Mouse (Mus musculus) neural tube, embryonic 12.5 days (tissue): ENCODE results near the gene Zic2. TPM values are rescaled to one million over a fixed set of nuclear protein-coding genes. Genes with fewer than 3 reads are reported as not detected.
"Not testable (repeated sequence)": the region's sequence is repeated elsewhere in the genome, so short reads cannot be mapped to it uniquely, and the experiment has no call there.

Experiments used
- ATAC-seq: fragments of 200-750 bp; cut with Nextera tagmentation; 2 replicates; pipeline ENCODE4 v1.8.0; 2017; ENCODE audit warnings: low read depth, mild to moderate bottlenecking, moderate TSS enrichment, moderate library complexity; ENCODE audit not compliant: low FRiP score
- H3K27ac ChIP-seq: fragments of 300-500 bp; sonication (generic); 2 replicates; pipeline ENCODE4 v1.5.1; 2016
- H3K27me3 ChIP-seq: fragments of 300-500 bp; sonication (generic); replicated peaks from 2 replicates; pipeline ENCODE4 v1.6.1; 2016; ENCODE audit warnings: mild to moderate bottlenecking
- H3K36me3 ChIP-seq: fragments of 300-500 bp; sonication (generic); 2 replicates; pipeline ENCODE4 v1.6.1; 2016; ENCODE audit warnings: mild to moderate bottlenecking
- H3K4me1 ChIP-seq: fragments of 300-500 bp; sonication (generic); 2 replicates; pipeline ENCODE4 v1.6.1; 2016
- H3K4me2 ChIP-seq: fragments of 300-500 bp; sonication (generic); replicated peaks from 2 replicates; pipeline ENCODE4 v1.6.1; 2016; ENCODE audit warnings: mild to moderate bottlenecking
- H3K4me3 ChIP-seq: fragments of 300-500 bp; sonication (generic); 2 replicates; pipeline ENCODE4 v1.5.1; 2016
- H3K9ac ChIP-seq: fragments of 300-500 bp; sonication (generic); 2 replicates; pipeline ENCODE4 v1.6.1; 2016; ENCODE audit warnings: mild to moderate bottlenecking
- H3K9me3 ChIP-seq: fragments of 300-500 bp; sonication (generic); 2 replicates; pipeline ENCODE4 v1.6.1; 2016; ENCODE audit warnings: mild to moderate bottlenecking
- whole genome bisulfite sequencing: fragments of 180-500 bp; shearing (Covaris S2); methylation state at CpG from one replicate; pipeline ENCODE4 v1.1.7; 2016; 5-methylcytosine and 5-hydroxymethylcytosine counted together
- polyA plus RNA-seq: library from polyadenylated mRNA; unstranded; fragments of >200 nt; fragmentation: Nextera tagmentation; extraction: Ambion mirVana; gene quantifications from 2 replicates; pipeline ENCODE4 v1.2.1, GENCODE M21; 2016

The Zic2 gene
- polyA plus RNA-seq, 1 experiment from 2014 or later, result 11.6 TPM

DNA sequence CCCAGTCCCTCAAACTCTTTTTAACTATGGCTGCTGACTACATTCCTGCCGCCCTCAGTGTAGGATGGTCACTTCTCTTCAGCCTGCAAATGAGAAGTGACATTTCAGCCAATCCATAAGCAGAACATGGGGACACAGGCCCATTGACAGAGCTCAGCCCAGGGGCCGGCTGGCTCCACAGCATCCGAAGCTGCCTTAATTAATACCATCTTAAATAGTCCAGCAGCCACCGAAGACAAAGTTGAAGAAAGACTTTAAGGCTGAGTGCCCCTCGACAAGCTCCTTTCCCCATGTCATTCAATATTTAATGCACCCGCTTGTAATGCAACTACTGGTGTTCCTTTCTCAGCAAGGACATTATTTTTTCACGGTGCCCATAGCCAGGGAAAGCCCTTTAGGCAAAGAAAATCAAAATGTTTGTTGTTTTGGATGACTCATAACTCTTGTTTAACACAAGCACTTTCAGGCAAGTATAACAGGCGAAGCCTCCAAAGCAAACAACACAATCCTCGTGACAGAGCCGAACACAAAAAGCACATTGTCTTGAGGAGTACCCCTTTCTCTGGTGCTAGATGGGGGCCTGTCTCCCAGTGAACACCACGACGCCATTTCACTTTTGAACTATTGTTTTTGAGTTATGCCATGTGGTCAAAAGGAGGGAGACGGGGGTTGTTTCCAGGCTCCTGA is 22.4 kb upstream of the Zic2 start:
- Histone ChIP-seq H3K4me3 (no peak overlapping the region), H3K27ac (no peak overlapping the region), H3K9me3 (no peaks in the 10 kb centered on the region), H3K4me2 (peak overlapping the region; percentile 48), H3K27me3 (peaks cover 52% of the 10 kb centered on the region), H3K36me3 (no peaks in the 10 kb centered on the region), H3K9ac (no peak overlapping the region), H3K4me1 (peaks cover 49% of the 10 kb centered on the region)
- 7% methylated on average over 13 of the region's 13 CpGs for WGBS
- ATAC-seq, result peak; percentile 79

- Histone ChIP-seq H3K36me3 (no peaks in the 10 kb centered on the region), H3K4me3 (no peak overlapping the region), H3K27me3 (peaks cover 47% of the 10 kb centered on the region), H3K4me2 (peak overlapping the region; percentile 48), H3K9me3 (no peaks in the 10 kb centered on the region), H3K27ac (no peak overlapping the region), H3K9ac (no peak overlapping the region), H3K4me1 (peaks cover 49% of the 10 kb centered on the region)
- peak; percentile 79 for ATAC-seq
- WGBS, result 3% methylated on average over 32 of the region's 32 CpGs
These were observed 21.7 kb upstream of the Zic2 start for GRCm38 (mm10) chr14:122453388-122453995.

- no peaks in the 10 kb centered on the region for H3K36me3 ChIP-seq
- H3K27ac ChIP-seq, result no peak overlapping the region
- no peak overlapping the region for H3K9ac ChIP-seq
- peak; percentile 19; the same call in 1 of the 2 replicates for ATAC-seq
- no peaks in the 10 kb centered on the region for H3K9me3 ChIP-seq
- no peak overlapping the region for H3K4me3 ChIP-seq
- peaks cover 43% of the 10 kb centered on the region for H3K27me3 ChIP-seq
- 4% methylated on average over 12 of the region's 12 CpGs for WGBS
- H3K4me2 ChIP-seq, result peak overlapping the region; percentile 48
- peaks cover 49% of the 10 kb centered on the region for H3K4me1 ChIP-seq
These were observed 21.1 kb upstream of the Zic2 start for GRCm38 (mm10) chr14:122453996-122454738.

DNA sequence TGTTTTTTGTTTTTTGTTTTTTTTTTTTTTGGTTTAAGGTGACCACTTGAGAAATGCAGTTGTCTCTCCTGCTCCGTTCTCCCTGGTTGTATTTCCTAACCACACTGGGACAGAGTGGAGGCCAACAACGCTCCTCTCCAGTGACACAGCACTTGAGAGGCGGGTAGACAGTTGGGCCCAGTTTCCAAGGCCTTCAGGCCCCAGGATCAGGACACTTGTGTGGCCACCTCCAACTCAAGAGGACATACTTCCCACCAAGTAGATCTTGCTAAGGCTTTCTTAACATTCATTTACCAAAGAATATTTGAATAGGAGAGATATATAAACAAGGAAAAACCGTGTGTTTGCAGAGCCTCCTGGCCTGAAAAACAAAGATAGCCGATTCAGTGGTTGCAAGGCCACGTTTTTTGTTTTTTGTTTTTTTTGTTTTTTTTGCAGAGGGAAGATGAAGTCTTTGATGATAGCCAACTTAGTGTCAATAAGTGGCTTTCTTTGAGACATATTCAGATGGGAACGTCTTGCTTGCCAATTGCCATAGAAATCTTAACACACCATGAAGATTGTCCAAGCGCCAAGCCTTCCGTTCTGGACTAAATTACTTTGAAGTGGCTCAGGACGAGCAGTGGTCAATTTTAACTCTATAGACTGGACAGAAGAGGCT is 20.2 kb upstream of the Zic2 start:
- Histone ChIP-seq H3K27ac (no peak overlapping the region), H3K9ac (no peak overlapping the region), H3K36me3 (no peaks in the 10 kb centered on the region), H3K4me1 (peaks cover 46% of the 10 kb centered on the region), H3K4me2 (no peak overlapping the region), H3K27me3 (peaks cover 39% of the 10 kb centered on the region), H3K4me3 (no peak overlapping the region), H3K9me3 (no peaks in the 10 kb centered on the region)
- no peak for ATAC-seq
- WGBS, result 20% methylated on average over 10 of the region's 10 CpGs

DNA sequence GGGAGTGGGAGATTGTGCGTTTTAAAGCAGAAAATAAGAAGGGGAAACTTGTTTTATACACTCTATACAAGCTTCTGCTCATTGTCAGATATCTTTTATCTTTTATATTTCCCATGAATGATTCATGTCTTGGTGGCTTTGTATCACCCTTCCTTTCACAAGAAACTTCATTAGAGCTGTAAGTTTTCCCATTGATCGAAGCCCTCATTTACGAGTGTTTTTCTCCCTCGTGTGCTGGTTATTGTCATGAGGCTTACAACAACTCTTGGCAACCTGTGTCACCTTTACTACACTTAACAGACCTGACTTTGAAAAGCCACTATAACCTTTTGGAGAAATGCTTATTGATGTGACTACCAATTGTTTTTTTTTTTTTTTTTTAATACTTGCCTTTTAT is 19.7 kb upstream of the Zic2 start:
- no peak overlapping the region for H3K27ac ChIP-seq
- H3K27me3 ChIP-seq, result peaks cover 38% of the 10 kb centered on the region
- no peaks in the 10 kb centered on the region for H3K9me3 ChIP-seq
- no peak overlapping the region for H3K9ac ChIP-seq
- H3K4me1 ChIP-seq, result peaks cover 40% of the 10 kb centered on the region
- no peaks in the 10 kb centered on the region for H3K36me3 ChIP-seq
- no peak overlapping the region for H3K4me3 ChIP-seq
- 20% methylated on average over 4 of the region's 4 CpGs for WGBS
- H3K4me2 ChIP-seq, result no peak overlapping the region
- no peak for ATAC-seq

- Histone ChIP-seq H3K4me1 (peaks cover 28% of the 10 kb centered on the region), H3K27me3 (peaks cover 42% of the 10 kb centered on the region)
- H3K9ac ChIP-seq, ATAC-seq, H3K4me2 ChIP-seq, H3K4me3 ChIP-seq, H3K27ac ChIP-seq, H3K9me3 ChIP-seq, H3K36me3 ChIP-seq: not testable (repeated sequence)
- 80% methylated on average over 12 of the region's 12 CpGs for WGBS
These were observed 15.9 kb upstream of the Zic2 start for GRCm38 (mm10) chr14:122459332-122459731.

DNA sequence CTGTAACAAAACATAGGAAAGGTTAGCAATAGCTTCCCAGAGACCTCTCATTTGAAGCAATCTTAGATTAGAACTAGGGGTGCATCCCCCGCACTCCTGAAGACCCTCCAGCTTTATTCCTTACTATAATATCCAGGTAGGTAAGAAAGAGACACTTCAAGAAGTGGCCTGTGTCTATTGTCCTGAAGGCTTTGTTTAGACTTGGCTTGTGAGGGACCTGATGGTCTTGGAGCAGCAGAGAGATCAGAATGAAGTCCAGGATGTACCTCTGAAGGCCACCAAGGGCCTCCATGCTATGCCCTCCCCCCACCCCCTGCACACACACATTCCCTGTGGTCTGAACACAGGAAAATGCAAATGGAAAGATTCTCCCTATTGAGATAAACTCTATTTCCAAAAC is 15.5 kb upstream of the Zic2 start:
- peaks cover 44% of the 10 kb centered on the region for H3K27me3 ChIP-seq
- peak overlapping the region; percentile 28 for H3K4me2 ChIP-seq
- no peak overlapping the region for H3K4me3 ChIP-seq
- H3K9me3 ChIP-seq, result no peaks in the 10 kb centered on the region
- no peaks in the 10 kb centered on the region for H3K36me3 ChIP-seq
- H3K27ac ChIP-seq, result no peak overlapping the region
- peaks cover 30% of the 10 kb centered on the region for H3K4me1 ChIP-seq
- ATAC-seq, result no peak
- H3K9ac ChIP-seq, result no peak overlapping the region; the same call in 1 of the 2 replicates
- WGBS, result 93% methylated on average over 1 of the region's 1 CpGs

- H3K4me1 ChIP-seq, result peaks cover 31% of the 10 kb centered on the region
- H3K4me2 ChIP-seq, result peak overlapping the region; percentile 28
- WGBS, result 33% methylated on average over 5 of the region's 5 CpGs
- peaks cover 44% of the 10 kb centered on the region for H3K27me3 ChIP-seq
- no peak overlapping the region for H3K9ac ChIP-seq
- no peaks in the 10 kb centered on the region for H3K36me3 ChIP-seq
- H3K9me3 ChIP-seq, result no peaks in the 10 kb centered on the region
- H3K4me3 ChIP-seq, result no peak overlapping the region
- ATAC-seq, result no peak
- H3K27ac ChIP-seq, result no peak overlapping the region
These were observed 15.0 kb upstream of the Zic2 start for GRCm38 (mm10) chr14:122460226-122460625.

DNA sequence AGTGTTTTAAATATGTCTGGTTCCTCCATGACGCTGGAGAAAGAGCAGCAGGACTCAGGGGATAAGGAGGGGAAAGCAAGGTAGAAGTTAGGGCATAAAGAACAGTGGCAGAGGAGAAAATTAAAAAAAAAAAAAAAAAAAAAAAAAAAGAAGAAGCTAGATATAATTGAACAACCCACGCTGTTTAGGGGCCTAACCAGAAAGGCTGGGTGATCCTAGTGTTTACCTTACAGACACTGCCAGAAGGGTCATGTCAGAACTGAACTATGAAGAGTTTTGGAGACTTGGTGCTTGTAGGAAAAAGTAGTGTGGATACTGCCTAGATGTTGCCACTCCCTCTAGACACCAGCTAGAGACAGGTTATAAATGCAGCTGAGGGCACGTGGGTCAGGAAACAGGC is 13.7 kb upstream of the Zic2 start:
- H3K4me2 ChIP-seq, result peak overlapping the region; percentile 81
- H3K27me3 ChIP-seq, result peaks cover 53% of the 10 kb centered on the region
- H3K4me1 ChIP-seq, result peaks cover 36% of the 10 kb centered on the region
- WGBS, result 13% methylated on average over 3 of the region's 3 CpGs
- H3K9me3 ChIP-seq, result no peaks in the 10 kb centered on the region
- no peaks in the 10 kb centered on the region for H3K36me3 ChIP-seq
- peak overlapping the region; percentile 58 for H3K4me3 ChIP-seq
- H3K27ac ChIP-seq, result no peak overlapping the region
- H3K9ac ChIP-seq, result peak overlapping the region; percentile 69
- no peak for ATAC-seq

GRCm38 (mm10) chr14:122461966-122462365 is 13.3 kb upstream of the Zic2 start:
- no peak overlapping the region for H3K27ac ChIP-seq
- no peak for ATAC-seq
- 8% methylated on average over 9 of the region's 9 CpGs for WGBS

GRCm38 (mm10) chr14:122462689-122463079 is 12.6 kb upstream of the Zic2 start:
- H3K4me1 ChIP-seq, result peaks cover 36% of the 10 kb centered on the region
- no peaks in the 10 kb centered on the region for H3K36me3 ChIP-seq
- no peak overlapping the region for H3K27ac ChIP-seq
- H3K9ac ChIP-seq, result peak overlapping the region; percentile 69
- peaks cover 63% of the 10 kb centered on the region for H3K27me3 ChIP-seq
- 3% methylated on average over 17 of the region's 17 CpGs for WGBS
- H3K4me3 ChIP-seq, result peak overlapping the region; percentile 58
- H3K4me2 ChIP-seq, result peak overlapping the region; percentile 81
- H3K9me3 ChIP-seq, result no peaks in the 10 kb centered on the region
- no peak for ATAC-seq

More at GRCm38 (mm10) chr14:122461966-122462365, 13.3 kb upstream of the Zic2 start:
- Histone ChIP-seq H3K9me3 (no peaks in the 10 kb centered on the region), H3K27me3 (peaks cover 57% of the 10 kb centered on the region), H3K9ac (peak overlapping the region; percentile 69), H3K4me3 (peak overlapping the region; percentile 58), H3K4me1 (peaks cover 36% of the 10 kb centered on the region), H3K36me3 (no peaks in the 10 kb centered on the region), H3K4me2 (peak overlapping the region; percentile 81)
